Mouse (Mus musculus): Measurements from ENCODE around the gene Smoc1. TPM values are rescaled to one million over a fixed set of nuclear protein-coding genes. Genes with fewer than 3 reads are reported as not detected.

Gene Smoc1
- polyA plus RNA-seq, 1 experiment from 2014 or later = 15.1 TPM

GRCm38 (mm10) chr12:81173893-81174292 is 147.3 kb downstream of the Smoc1 start:
- Histone ChIP-seq H3K4me3 (replicated peaks) (no peak overlapping the region), H3K27me3 (replicated peaks) (0 out of 2 replicates have a peak, but pooled peaks cover 5% of the 10 kb centered on the region), H3K36me3 (no peaks in the 10 kb centered on the region), H3K9me3 (replicated peaks) (no peaks in the 10 kb centered on the region), H3K4me2 (no peak overlapping the region), H3K9ac (replicated peaks) (no peak overlapping the region), H3K27ac (replicated peaks) (no peak overlapping the region), H3K4me1 (peaks cover 4% of the 10 kb centered on the region; the same call in 1 of the 2 replicates)
- WGBS = 95% methylated on average over 4 of the region's 4 CpGs
- no peak for ATAC-seq (ENCODE audit: low FRiP score)

DNA sequence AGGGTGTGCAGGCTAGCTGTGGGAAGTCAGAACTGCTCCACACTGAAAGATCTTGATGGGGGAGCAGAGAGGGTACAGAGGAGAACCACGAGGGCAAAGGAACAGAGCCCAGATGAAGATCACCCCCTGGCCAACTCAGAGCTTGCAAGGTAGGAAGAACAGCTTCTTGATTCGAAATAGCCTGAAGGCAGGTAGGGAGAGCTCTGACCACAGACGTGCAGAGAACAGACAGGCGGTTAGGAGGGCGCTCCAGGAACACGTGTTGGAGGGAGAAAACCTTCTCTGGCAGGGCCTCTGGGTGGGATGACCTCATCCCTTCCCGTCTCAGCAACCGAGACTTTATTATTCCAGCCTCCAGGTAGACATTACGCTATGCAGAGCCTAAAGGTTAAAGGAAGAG is 148.6 kb downstream of the Smoc1 start:
- 66% methylated on average over 9 of the region's 9 CpGs for WGBS
- Histone ChIP-seq H3K4me1 (peaks cover 4% of the 10 kb centered on the region; the same call in 1 of the 2 replicates), H3K4me3 (replicated peaks) (no peak overlapping the region), H3K27ac (replicated peaks) (no peak overlapping the region), H3K9ac (replicated peaks) (no peak overlapping the region), H3K9me3 (replicated peaks) (no peaks in the 10 kb centered on the region), H3K4me2 (no peak overlapping the region), H3K27me3 (replicated peaks) (no peaks in the 10 kb centered on the region), H3K36me3 (no peaks in the 10 kb centered on the region)
- ATAC-seq (ENCODE audit: low FRiP score) = no peak

DNA sequence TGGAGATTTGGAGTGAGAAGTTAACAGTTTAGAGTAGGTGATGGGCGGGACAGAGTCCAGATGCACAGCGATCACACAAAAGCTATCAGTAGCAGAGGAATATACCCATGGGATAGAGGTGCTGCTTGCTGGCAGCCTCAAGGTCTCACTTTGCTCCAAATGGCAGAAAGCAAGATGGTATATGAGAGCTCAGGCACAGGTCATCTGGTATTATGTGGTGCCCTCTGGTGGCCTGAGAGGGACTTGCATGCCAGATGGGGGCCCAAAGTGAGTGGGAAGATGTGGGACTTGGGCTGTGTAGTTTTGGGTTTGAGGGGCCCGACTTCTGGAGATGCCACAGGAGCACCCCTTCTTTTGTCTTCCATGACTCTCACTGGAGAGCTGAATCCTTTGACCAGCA is 155.5 kb downstream of the Smoc1 start:
- H3K36me3 ChIP-seq = no peaks in the 10 kb centered on the region

DNA sequence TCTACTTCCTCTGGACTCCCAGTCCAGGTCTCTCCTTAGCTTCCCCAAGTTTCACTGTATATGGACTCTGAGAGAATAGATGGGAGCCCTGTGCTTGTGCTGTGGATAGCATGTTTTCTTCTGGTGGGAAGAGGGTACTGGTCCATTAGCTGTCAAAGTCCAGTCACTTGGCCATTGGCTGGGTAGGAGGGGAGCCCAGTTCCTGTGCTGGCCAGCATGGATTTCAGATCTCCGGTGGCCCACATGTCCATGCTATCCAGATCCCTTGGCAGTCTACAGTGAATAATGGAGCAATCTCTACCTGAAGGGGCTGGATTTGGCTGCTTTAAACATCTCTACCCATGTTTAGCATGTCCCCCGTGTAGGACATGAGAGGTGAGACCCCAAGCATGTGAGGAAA is 158.4 kb downstream of the Smoc1 start:
- no peaks in the 10 kb centered on the region for H3K4me1 ChIP-seq
- H3K9me3 ChIP-seq (replicated peaks) = no peaks in the 10 kb centered on the region
- H3K27me3 ChIP-seq (replicated peaks) = no peaks in the 10 kb centered on the region
- ATAC-seq (ENCODE audit: low FRiP score) = no peak
- H3K36me3 ChIP-seq = no peaks in the 10 kb centered on the region
- no peak overlapping the region for H3K4me3 ChIP-seq (replicated peaks)
- H3K4me2 ChIP-seq = no peak overlapping the region
- WGBS = 84% methylated on average over 2 of the region's 2 CpGs
- no peak overlapping the region for H3K9ac ChIP-seq (replicated peaks)
- no peak overlapping the region for H3K27ac ChIP-seq (replicated peaks)

More for the DNA sequence above, 155.5 kb downstream of the Smoc1 start:
- Histone ChIP-seq H3K9ac (replicated peaks) (no peak overlapping the region), H3K27me3 (replicated peaks) (no peaks in the 10 kb centered on the region), H3K4me1 (no peaks in the 10 kb centered on the region), H3K9me3 (replicated peaks) (no peaks in the 10 kb centered on the region), H3K4me2 (no peak overlapping the region), H3K4me3 (replicated peaks) (no peak overlapping the region), H3K27ac (replicated peaks) (no peak overlapping the region)
- 61% methylated on average over 3 of the region's 3 CpGs for WGBS
- no peak for ATAC-seq (ENCODE audit: low FRiP score)

DNA sequence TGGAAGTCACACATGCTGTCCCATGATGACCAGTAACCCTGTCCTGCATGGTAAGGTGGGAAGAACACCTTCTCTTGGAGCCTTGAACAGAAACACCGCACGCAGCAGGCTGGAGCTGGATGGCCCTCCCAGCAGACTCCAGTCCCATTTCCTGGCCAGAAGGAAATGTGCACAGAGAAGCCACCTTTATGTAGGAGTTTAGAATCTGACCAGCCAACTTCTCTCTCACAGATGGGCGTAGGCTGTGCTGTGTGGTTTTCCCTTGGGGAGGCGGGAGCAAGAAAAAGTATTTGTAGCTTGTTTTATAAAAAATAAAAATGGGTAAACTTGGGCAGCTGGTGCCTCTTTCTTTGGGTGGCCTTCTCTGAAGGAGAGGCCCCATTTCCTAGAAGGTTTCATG is 159.5 kb downstream of the Smoc1 start:
- 93% methylated on average over 4 of the region's 4 CpGs for WGBS
- no peaks in the 10 kb centered on the region for H3K36me3 ChIP-seq
- no peak overlapping the region for H3K4me3 ChIP-seq (replicated peaks)
- no peak for ATAC-seq (ENCODE audit: low FRiP score)
- no peaks in the 10 kb centered on the region for H3K9me3 ChIP-seq (replicated peaks)
- H3K4me1 ChIP-seq = no peaks in the 10 kb centered on the region
- H3K9ac ChIP-seq (replicated peaks) = no peak overlapping the region
- no peak overlapping the region for H3K27ac ChIP-seq (replicated peaks)
- no peaks in the 10 kb centered on the region for H3K27me3 ChIP-seq (replicated peaks)
- no peak overlapping the region for H3K4me2 ChIP-seq

DNA sequence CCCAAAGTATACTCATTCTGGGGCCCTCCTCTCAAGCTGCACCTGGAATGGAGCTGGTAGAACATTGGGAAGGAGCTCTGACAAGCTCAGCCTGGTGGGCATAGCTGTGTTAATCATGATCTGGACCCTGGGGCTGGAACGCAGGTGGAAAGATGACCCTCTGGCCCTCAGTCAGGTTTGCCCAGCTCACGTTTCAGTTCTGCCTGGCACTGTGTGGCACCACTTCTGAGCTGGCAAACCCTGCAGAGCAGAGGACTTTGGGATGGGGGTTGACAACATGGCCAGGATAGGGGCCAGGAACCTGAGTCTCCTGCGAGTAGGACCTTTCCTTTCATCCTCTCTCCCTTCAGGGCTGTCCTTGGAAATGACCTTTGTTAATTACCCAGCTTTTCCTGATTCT is 160.1 kb downstream of the Smoc1 start:
- H3K27me3 ChIP-seq (replicated peaks) = no peaks in the 10 kb centered on the region
- no peak overlapping the region for H3K9ac ChIP-seq (replicated peaks)
- no peak overlapping the region for H3K4me3 ChIP-seq (replicated peaks)
- no peaks in the 10 kb centered on the region for H3K9me3 ChIP-seq (replicated peaks)
- 83% methylated on average over 3 of the region's 3 CpGs for WGBS
- H3K4me1 ChIP-seq = no peaks in the 10 kb centered on the region
- no peaks in the 10 kb centered on the region for H3K36me3 ChIP-seq
- ATAC-seq (ENCODE audit: low FRiP score) = no peak
- H3K4me2 ChIP-seq = no peak overlapping the region
- no peak overlapping the region for H3K27ac ChIP-seq (replicated peaks)

- ATAC-seq (ENCODE audit: low FRiP score) = no peak
- Histone ChIP-seq H3K9me3 (replicated peaks) (no peaks in the 10 kb centered on the region), H3K4me1 (no peaks in the 10 kb centered on the region), H3K9ac (replicated peaks) (no peak overlapping the region), H3K36me3 (no peaks in the 10 kb centered on the region), H3K27ac (replicated peaks) (no peak overlapping the region), H3K4me3 (replicated peaks) (no peak overlapping the region), H3K27me3 (replicated peaks) (no peaks in the 10 kb centered on the region), H3K4me2 (no peak overlapping the region)
- WGBS = 83% methylated on average over 3 of the region's 3 CpGs
Observed at GRCm38 (mm10) chr12:81188423-81188822, 161.8 kb downstream of the Smoc1 start.

- no peak overlapping the region for H3K4me2 ChIP-seq
- whole genome bisulfite sequencing = 91% methylated on average over 4 of the region's 4 CpGs
- no peak overlapping the region for H3K4me3 ChIP-seq (replicated peaks)
- no peaks in the 10 kb centered on the region for H3K9me3 ChIP-seq (replicated peaks)
- ATAC-seq (ENCODE audit: low FRiP score) = no peak
- no peaks in the 10 kb centered on the region for H3K4me1 ChIP-seq
- no peaks in the 10 kb centered on the region for H3K27me3 ChIP-seq (replicated peaks)
- no peak overlapping the region for H3K27ac ChIP-seq (replicated peaks)
- H3K9ac ChIP-seq (replicated peaks) = no peak overlapping the region
- no peaks in the 10 kb centered on the region for H3K36me3 ChIP-seq
Observed at GRCm38 (mm10) chr12:81188996-81189395, 162.4 kb downstream of the Smoc1 start.

- Histone ChIP-seq H3K9me3 (replicated peaks) (no peaks in the 10 kb centered on the region), H3K27me3 (replicated peaks) (no peaks in the 10 kb centered on the region), H3K9ac (replicated peaks) (no peak overlapping the region), H3K4me3 (replicated peaks) (no peak overlapping the region), H3K27ac (replicated peaks) (no peak overlapping the region), H3K4me2 (no peak overlapping the region), H3K36me3 (no peaks in the 10 kb centered on the region), H3K4me1 (no peaks in the 10 kb centered on the region)
- no peak for ATAC-seq (ENCODE audit: low FRiP score)
- WGBS = 93% methylated on average over 1 of the region's 1 CpGs
Observed at GRCm38 (mm10) chr12:81189636-81190035, 163.0 kb downstream of the Smoc1 start.

DNA sequence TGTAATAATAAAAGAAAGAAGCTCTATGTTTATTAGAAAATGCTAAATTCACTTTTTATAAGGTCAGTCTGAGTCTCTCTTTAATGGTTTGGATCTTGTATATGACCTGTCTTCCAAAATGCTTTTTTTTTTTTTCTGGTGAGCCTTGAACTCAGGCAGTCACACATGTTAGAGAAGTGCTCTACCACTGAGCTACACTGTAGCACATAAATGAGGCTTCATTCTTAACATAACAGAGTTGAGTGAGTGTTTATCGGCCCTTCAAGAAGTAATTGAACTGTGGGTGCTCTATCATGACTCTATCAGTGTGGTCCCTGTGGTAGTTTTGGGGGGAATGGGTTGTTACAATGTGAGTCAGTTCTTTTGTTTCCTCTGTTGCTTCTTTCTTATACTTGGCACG is 167.4 kb downstream of the Smoc1 start:
- 84% methylated on average over 2 of the region's 2 CpGs for WGBS
- no peaks in the 10 kb centered on the region for H3K9me3 ChIP-seq (replicated peaks)
- H3K4me1 ChIP-seq = no peaks in the 10 kb centered on the region
- H3K4me2 ChIP-seq = no peak overlapping the region
- H3K36me3 ChIP-seq = no peaks in the 10 kb centered on the region
- no peak overlapping the region for H3K9ac ChIP-seq (replicated peaks)
- no peak overlapping the region for H3K27ac ChIP-seq (replicated peaks)
- H3K4me3 ChIP-seq (replicated peaks) = no peak overlapping the region
- no peak for ATAC-seq (ENCODE audit: low FRiP score)
- H3K27me3 ChIP-seq (replicated peaks) = no peaks in the 10 kb centered on the region

GRCm38 (mm10) chr12:81197468-81198075 is 171.0 kb downstream of the Smoc1 start:
- Histone ChIP-seq H3K36me3 (no peaks in the 10 kb centered on the region), H3K9me3 (replicated peaks) (no peaks in the 10 kb centered on the region), H3K27me3 (replicated peaks) (no peaks in the 10 kb centered on the region), H3K27ac (replicated peaks) (no peak overlapping the region), H3K9ac (replicated peaks) (no peak overlapping the region), H3K4me2 (no peak overlapping the region), H3K4me1 (peaks cover 4% of the 10 kb centered on the region; the same call in 1 of the 2 replicates), H3K4me3 (replicated peaks) (no peak overlapping the region)
- ATAC-seq (ENCODE audit: low FRiP score) = no peak
- 86% methylated on average over 5 of the region's 5 CpGs for WGBS

DNA sequence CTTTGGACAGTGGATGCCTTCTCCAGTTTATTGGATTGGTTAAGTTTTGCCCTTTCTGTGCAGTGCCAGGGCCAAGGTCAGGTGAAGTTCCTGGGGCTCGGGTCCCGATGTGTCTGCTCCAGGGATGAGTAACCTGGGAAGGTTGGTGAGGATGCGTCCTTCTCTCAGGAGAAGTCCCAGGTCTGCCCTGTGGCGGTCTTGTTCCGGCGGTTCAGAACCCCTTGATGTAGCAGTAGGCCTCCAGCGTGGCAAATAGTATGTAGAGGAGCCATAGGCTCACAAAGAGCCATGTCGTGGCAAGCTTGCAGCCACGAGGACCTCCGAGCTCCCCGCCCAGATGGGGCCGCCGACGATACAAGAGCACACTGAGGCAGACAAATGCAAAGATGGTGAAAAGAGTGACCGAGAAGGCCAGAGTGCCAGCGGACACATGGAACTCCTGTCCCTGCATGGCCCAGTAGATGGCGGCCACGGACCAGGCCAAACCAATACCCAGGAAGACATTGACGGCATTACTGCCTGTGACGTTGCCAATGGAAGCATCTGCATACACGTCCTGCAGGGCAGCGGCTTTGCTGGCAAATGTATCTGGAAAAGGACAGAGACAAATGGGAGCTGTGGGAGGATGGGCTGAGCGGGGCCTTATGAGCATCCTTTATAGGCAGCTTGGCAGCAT is 172.8 kb downstream of the Smoc1 start:
- Histone ChIP-seq H3K4me3 (replicated peaks) (no peak overlapping the region), H3K27me3 (replicated peaks) (no peaks in the 10 kb centered on the region), H3K9me3 (replicated peaks) (no peaks in the 10 kb centered on the region), H3K4me2 (peak overlapping the region; percentile 34; the same call in 1 of the 2 replicates), H3K4me1 (peaks cover 6% of the 10 kb centered on the region; the same call in 1 of the 2 replicates), H3K36me3 (no peaks in the 10 kb centered on the region), H3K27ac (replicated peaks) (no peak overlapping the region), H3K9ac (replicated peaks) (no peak overlapping the region)
- ATAC-seq (ENCODE audit: low FRiP score) = peak; percentile 92
- 33% methylated on average over 23 of the region's 23 CpGs for WGBS

Data from neural tube, embryonic 15.5 days (tissue).